Mouse (Mus musculus) cerebellum, adult 2 months (tissue): ENCODE measurements around the gene Ksr1. TPM values are rescaled to one million over a fixed set of nuclear protein-coding genes. Genes with fewer than 3 reads are reported as not detected.

Experiments used
- DNase-seq, 2 experiments: peaks; one replicate each; pipeline ENCODE4 v3.0.0; 2021
- H3K27ac ChIP-seq: fragments of 200-500 bp; 2 replicates; pipeline ENCODE4 v1.5.1; 2012; ENCODE audit warnings: low read length, control low read depth, inconsistent platforms; ENCODE audit not compliant: insufficient read depth
- H3K27me3 ChIP-seq: fragments of 200-500 bp; 2 replicates; pipeline ENCODE4 v1.6.1; 2012; ENCODE audit warnings: inconsistent platforms, mild to moderate bottlenecking, low read length, moderate library complexity; ENCODE audit not compliant: control insufficient read depth, insufficient read depth
- H3K4me1 ChIP-seq: fragments of 200-500 bp; 2 replicates; pipeline ENCODE4 v1.6.1; 2011; ENCODE audit warnings: low read length; ENCODE audit not compliant: control insufficient read depth, insufficient read depth
- H3K4me3 ChIP-seq: fragments of 200-500 bp; replicated peaks from 2 replicates; pipeline ENCODE3; 2011; ENCODE audit warnings: mild to moderate bottlenecking, low read depth, low read length, control low read depth; ENCODE audit not compliant: insufficient read depth
- CTCF ChIP-seq: fragments of 200-500 bp; IDR thresholded peaks from 2 replicates; pipeline ENCODE4 v1.5.1; 2011; ENCODE audit warnings: low read depth, mild to moderate bottlenecking, control low read depth, low read length, moderate library complexity, borderline replicate concordance; ENCODE audit not compliant: insufficient read depth
- POLR2A ChIP-seq: fragments of 200-500 bp; IDR thresholded peaks from 2 replicates; pipeline ENCODE4 v1.6.1; 2011; ENCODE audit warnings: low read length, control low read depth, borderline replicate concordance; ENCODE audit not compliant: insufficient read depth
- WGBS: fragments of 180-500 bp; shearing (Covaris S2); methylation state at CpG from one replicate; pipeline ENCODE4 v1.1.7; 2018; 5-methylcytosine and 5-hydroxymethylcytosine counted together
- polyA plus RNA-seq: library from polyadenylated mRNA; depleted of rRNA; stranded (reverse); fragments of >200 nt; gene quantifications from 2 replicates; pipeline ENCODE4 v1.2.3, GENCODE M21; 2012

Gene Ksr1
- polyA plus RNA-seq, 1 experiment: 23.2 TPM

- no peak overlapping the region for H3K27ac ChIP-seq
- TF ChIP-seq POLR2A: no peak
- TF ChIP-seq CTCF: no peak
- peak in 1 of 2 experiments; percentile 39 for DNase-seq
- no peak overlapping the region for H3K4me3 ChIP-seq
- 46% methylated on average over 5 of the region's 5 CpGs for WGBS
- no peaks in the 10 kb centered on the region for H3K27me3 ChIP-seq
- H3K4me1 ChIP-seq: no peaks in the 10 kb centered on the region
Measured at GRCm38 (mm10) chr11:79137245-79137644, 9.0 kb downstream of the Ksr1 start.

GRCm38 (mm10) chr11:79135685-79136360 lies 10.4 kb downstream of the Ksr1 start:
- TF ChIP-seq POLR2A: no peak
- TF ChIP-seq CTCF: no peak
- 69% methylated on average over 7 of the region's 7 CpGs for WGBS
- Histone ChIP-seq H3K4me3 (no peak overlapping the region), H3K27ac (no peak overlapping the region), H3K4me1 (no peaks in the 10 kb centered on the region; the same call in 1 of the 2 replicates), H3K27me3 (no peaks in the 10 kb centered on the region)
- DNase-seq: no peak

DNA sequence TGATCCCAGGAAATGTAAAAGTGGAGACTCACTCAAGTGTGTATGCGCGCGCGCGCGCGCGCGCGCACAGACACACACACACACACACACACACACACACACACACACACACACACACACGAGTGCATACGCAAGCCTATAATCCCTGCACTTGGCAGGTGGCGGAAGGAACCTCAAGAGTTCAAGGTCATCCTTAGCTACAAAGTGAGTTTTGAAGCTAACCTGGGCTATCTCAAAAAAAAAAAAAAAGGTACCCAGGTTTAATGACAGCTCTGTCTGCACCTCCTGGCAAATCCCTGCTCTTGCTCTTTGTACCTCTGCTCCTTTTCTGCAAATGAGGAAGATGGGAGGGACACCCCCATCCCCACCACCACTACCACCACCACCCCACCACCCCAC lies 11.1 kb downstream of the Ksr1 start:
- Histone ChIP-seq H3K4me1 (no peaks in the 10 kb centered on the region; the same call in 1 of the 2 replicates), H3K27me3 (no peaks in the 10 kb centered on the region), H3K4me3 (no peak overlapping the region), H3K27ac (no peak overlapping the region)
- 98% methylated on average over 13 of the region's 13 CpGs for WGBS
- TF ChIP-seq CTCF: no peak
- no peak for DNase-seq

GRCm38 (mm10) chr11:79134416-79135104 lies 11.6 kb downstream of the Ksr1 start:
- no peaks in the 10 kb centered on the region for H3K27me3 ChIP-seq
- no peaks in the 10 kb centered on the region; the same call in 1 of the 2 replicates for H3K4me1 ChIP-seq
- 93% methylated on average over 13 of the region's 13 CpGs for WGBS
- no peak for DNase-seq
- TF ChIP-seq POLR2A (no peak), CTCF (no peak)
- no peak overlapping the region for H3K27ac ChIP-seq
- no peak overlapping the region for H3K4me3 ChIP-seq

DNA sequence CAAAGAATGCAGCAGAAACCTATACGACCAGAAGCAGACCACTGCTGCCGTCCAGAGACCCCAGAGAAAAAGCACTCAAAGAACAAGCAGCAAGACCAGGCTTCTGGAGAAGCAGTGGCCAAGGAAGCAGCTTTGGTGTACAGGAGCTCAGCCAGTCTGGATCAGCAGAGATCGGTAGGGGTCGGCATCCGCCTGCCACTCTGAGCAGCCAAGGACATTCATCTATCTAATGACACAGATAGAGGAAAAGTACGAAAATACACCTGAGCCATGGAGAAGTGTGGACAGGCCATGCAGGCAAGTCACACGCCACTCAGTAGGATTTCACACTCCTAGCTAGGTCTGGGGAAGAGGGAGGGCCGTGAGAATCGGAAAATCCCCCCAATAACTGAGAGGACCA lies 12.2 kb downstream of the Ksr1 start:
- Histone ChIP-seq H3K27ac (no peak overlapping the region), H3K4me1 (no peaks in the 10 kb centered on the region; the same call in 1 of the 2 replicates), H3K4me3 (no peak overlapping the region), H3K27me3 (no peaks in the 10 kb centered on the region)
- WGBS: 89% methylated on average over 9 of the region's 9 CpGs
- TF ChIP-seq POLR2A (no peak), CTCF (no peak)
- no peak for DNase-seq

DNA sequence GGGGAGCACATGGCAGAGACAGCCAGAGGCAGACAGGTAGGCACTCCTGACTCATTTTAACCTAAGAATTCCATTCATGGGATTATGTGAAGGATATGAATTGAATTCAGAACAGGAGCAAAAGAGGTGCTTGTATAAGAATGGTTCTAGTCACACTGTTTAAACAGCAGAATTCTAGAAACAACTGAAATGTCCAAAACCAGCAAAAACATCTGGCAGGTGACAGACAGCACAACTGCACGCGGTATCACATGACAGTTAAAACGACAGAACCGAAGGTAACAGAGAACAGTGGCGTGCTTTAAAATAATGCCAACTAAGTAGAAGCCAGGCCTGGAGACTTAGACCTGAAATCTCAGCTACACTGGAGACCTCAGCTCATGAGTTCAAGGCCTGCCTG lies 13.2 kb downstream of the Ksr1 start:
- no peaks in the 10 kb centered on the region; the same call in 1 of the 2 replicates for H3K4me1 ChIP-seq
- H3K4me3 ChIP-seq: no peak overlapping the region
- no peak overlapping the region for H3K27ac ChIP-seq
- TF ChIP-seq POLR2A (no peak), CTCF (no peak)
- DNase-seq: no peak
- WGBS: 94% methylated on average over 5 of the region's 5 CpGs
- H3K27me3 ChIP-seq: no peaks in the 10 kb centered on the region

DNA sequence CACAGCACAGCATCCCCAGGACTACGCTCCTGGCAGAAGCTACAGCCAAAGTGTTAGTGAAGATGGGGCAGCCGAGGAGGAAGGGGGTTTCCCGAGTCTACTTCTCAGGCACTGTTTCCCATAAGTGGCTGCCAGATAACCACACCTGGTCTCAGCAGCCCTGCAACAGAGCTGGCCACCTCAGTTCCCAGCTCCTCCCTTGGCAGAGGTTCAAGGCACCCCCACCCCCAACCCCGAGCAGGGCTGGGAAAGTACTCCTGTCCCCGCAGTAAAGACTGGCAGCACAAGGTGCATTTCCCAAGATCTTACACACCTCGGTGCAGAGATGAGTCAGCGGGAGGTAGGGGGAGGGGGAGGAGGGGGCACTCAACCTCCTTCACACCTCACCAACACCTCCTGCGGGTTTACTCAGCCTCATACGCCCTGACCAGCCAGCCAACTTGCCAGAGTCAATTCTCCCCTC lies 14.2 kb downstream of the Ksr1 start:
- WGBS: 50% methylated on average over 9 of the region's 9 CpGs
- Histone ChIP-seq H3K4me3 (no peak overlapping the region), H3K4me1 (no peaks in the 10 kb centered on the region; the same call in 1 of the 2 replicates), H3K27ac (no peak overlapping the region), H3K27me3 (no peaks in the 10 kb centered on the region)
- DNase-seq: no peak
- TF ChIP-seq POLR2A (no peak), CTCF (no peak)
